Comparison of ENCODE assay signal across 8 mouse cellular contexts in the genomic region with DNA sequence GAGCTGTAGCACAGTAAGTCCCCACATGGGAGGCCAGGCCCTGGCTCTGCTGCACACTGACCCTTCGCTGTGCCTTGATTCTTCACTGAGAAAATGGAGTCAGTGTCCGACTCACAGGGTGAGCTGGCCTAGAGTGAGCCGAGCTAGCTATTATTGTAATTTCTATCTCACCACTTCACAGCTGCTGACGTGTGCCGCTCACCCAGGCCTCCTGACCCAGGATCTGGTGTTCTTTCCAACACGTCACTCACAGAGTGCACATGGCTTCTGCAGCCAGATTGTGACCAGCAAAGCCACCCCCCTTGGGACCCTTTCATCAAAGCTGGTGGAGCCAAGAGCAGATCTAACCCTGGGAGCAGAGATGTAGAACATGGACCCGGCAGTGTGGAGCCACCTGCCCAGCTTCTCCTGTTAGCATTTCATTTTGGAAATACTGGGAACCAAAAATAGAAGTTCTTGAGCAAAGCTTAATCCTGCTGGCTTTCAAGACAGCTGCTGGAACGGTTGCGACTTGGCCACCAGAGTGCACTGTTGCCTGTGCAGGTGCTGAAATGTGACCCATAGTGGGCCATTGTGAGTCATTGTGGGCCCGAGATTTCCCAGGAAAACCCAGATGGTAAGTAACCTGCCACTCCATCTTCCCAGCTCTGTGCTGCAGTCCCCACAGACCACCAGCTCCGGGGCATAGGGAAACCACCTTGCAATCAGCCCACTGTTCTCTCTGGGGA. TPM values are rescaled to one million over a fixed set of nuclear protein-coding genes. Genes with fewer than 3 reads are reported as not detected.
DNase-seq lines count a peak whose midpoint lies in the region; ATAC-seq and TF ChIP-seq lines count a peak whose summit lies in the region.

No protein-coding gene starts in this region.

- no peak for ATAC-seq in erythroblast, adult 5-6 weeks (replicated peaks; ENCODE audit: low FRiP score, poor library complexity, severe bottlenecking)

- H3K27ac ChIP-seq in testis, adult 2 months (ENCODE audit: control insufficient read depth, insufficient read depth, low read depth, low read length), result no peak overlapping the region
- H3K27ac ChIP-seq in left cerebral cortex, adult 2 months, result no peak overlapping the region

- DNase-seq in cerebellum, postnatal 14 days, result peak; percentile 30 to 60
- no peak for DNase-seq in cerebellum, adult 9-11 months
- no peak for DNase-seq in testis, postnatal 14 days (ENCODE audit: low spot score)
- DNase-seq in gastrocnemius, postnatal 25 days, result peak; percentile 45
- DNase-seq in left cerebral cortex, adult 2 months (ENCODE audit: extremely low spot score in 1 of 2, low spot score in 2 of 2), result peak; percentile 34 to 37
- peak; percentile 52 for DNase-seq in right cerebral cortex, adult 18-20 months

- TF ChIP-seq POLR2A in testis, adult 2 months (IDR thresholded peaks at IDR 0.05; ENCODE audit: control insufficient read depth, low read depth, low read length), result no peak

- peak; percentile 52; the same call in 1 of the 2 replicates for TF ChIP-seq CTCF in testis, adult 2 months (IDR thresholded peaks at IDR 0.05; ENCODE audit: control insufficient read depth, insufficient read depth, insufficient replicate concordance, low read depth, low read length)
- TF ChIP-seq CTCF in left cerebral cortex, adult 2 months (IDR thresholded peaks at IDR 0.05), result peak; percentile 70

- intact Hi-C loops in left cerebral cortex, adult 2 months (cut with DNase I), result no loop called here

- no peaks in the 10 kb centered on the region for H3K4me1 ChIP-seq in testis, adult 2 months (ENCODE audit: control insufficient read depth, insufficient read depth, low read length)

- no peaks in the 10 kb centered on the region for H3K36me3 ChIP-seq in testis, adult 2 months (ENCODE audit: control insufficient read depth, insufficient read depth, low read length)

- no peaks in the 10 kb centered on the region for H3K27me3 ChIP-seq in testis, adult 2 months (ENCODE audit: control insufficient read depth, insufficient read depth, low read length)

- H3K4me3 ChIP-seq in testis, adult 2 months (ENCODE audit: control insufficient read depth, low read depth, low read length), result no peak overlapping the region
- H3K4me3 ChIP-seq in left cerebral cortex, adult 2 months, result no peak overlapping the region

RNA-seq across cellular contexts. Expression of a gene that starts 18.6 kb away (rescaled TPM):
- polyA plus RNA-seq in testis, adult 2 months (2012; rRNA removed), result 32.5 and 38.2 TPM in 2 replicates
- 10 to 100 TPM; 54.3 to 62.3 TPM for total RNA-seq in gastrocnemius, postnatal 25 days (2021)
- total RNA-seq in left cerebral cortex, adult 2 months (2021), result 10 to 100 TPM; 71.3 to 76.4 TPM
- total RNA-seq in erythroblast, adult 5-6 weeks (2015; ENCODE audit: low replicate concordance), result 2.3 and 21.5 TPM in 2 replicates
- 0.60 and 9.2 TPM in 2 replicates for total RNA-seq in erythroblast, adult 5-6 weeks (2017; ENCODE audit: low replicate concordance)

RNA-seq across cellular contexts. Expression of a gene that starts 26.3 kb away (rescaled TPM):
- polyA plus RNA-seq in testis, adult 2 months (2012; rRNA removed), result 15.7 and 20.2 TPM in 2 replicates
- 1 to 10 TPM; 1.2 to 1.3 TPM for total RNA-seq in gastrocnemius, postnatal 25 days (2021)
- 1 to 10 TPM; 9.3 to 9.4 TPM for total RNA-seq in left cerebral cortex, adult 2 months (2021)
- total RNA-seq in erythroblast, adult 5-6 weeks (2015; ENCODE audit: low replicate concordance), result 3.3 TPM in 2 replicates
- 4.2 and 5.7 TPM in 2 replicates for total RNA-seq in erythroblast, adult 5-6 weeks (2017; ENCODE audit: low replicate concordance)

Comparison
In these comparisons a context has a peak if more than half of its experiments do, and no peak if none do; other contexts are left out.
1. DNase-seq: peak in cerebellum, postnatal 14 days (2 of 2), gastrocnemius, postnatal 25 days (single experiment), left cerebral cortex, adult 2 months (2 of 2) and right cerebral cortex, adult 18-20 months (single experiment); none in cerebellum, adult 9-11 months (single experiment) and testis, postnatal 14 days (single experiment).